Mouse (Mus musculus): ENCODE results near the gene Atxn7l2.

The Atxn7l2 gene

DNA sequence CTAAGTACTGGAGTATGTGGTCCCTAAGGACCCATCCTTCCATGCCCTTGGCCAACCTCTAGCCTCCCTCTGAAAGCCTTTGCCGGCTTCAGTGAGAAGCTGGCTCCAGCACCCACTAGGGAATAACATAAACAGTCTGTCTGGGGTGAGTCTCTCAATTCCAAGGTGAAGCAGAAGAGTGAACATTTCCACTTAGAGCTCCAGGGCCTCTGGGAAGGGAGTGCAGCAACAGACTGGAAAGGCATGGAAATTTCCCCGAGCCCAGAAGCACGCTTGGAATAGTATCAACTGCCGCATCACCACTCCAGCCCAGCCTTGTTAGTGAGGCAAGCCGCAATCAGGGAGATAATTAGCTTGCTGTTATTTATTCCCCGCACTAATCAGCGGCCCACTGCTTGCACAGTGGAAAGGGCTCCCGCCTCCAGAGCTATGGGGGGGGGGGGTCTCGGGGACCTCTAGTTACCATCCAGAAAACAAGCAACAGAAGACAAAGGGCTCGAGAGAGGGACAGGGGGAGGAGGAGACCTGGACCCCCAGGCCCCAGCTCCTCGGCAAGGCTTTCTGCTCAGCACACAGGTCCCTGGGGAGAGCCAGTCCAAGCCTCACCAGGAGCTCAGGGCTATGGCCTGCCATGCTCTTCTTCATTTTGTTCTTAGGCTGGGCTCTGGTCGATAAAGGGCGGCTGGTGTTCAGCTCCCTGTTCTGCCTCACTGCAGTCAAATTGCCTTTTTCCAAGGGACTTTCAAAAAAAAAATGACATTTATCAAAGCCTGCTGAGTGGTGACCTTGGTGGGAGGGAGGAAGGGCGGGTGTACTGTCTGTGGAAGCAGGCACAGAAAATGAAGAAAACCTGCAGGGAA is 35.8 kb downstream of the Atxn7l2 start:
- no peak for DNase-seq

DNA sequence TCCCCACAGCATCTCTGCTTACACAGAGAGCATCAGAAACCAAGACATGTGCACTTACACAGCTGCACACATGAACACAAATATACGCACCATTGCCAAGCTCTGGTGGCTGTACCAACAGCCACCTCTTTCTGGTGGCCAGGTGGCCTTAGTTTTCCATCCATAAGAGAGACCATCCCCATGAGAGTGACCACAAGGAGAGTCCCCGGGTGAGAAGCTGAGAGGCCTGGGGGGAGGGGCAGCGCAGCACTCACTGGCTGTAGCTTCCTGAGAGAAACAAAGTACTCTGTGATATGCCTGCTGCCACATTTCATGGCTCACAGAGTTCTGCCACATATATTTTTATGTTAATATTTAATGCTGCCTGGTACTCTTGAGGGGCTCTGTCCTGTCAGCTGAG is 41.5 kb downstream of the Atxn7l2 start:
- no peak for DNase-seq

DNA sequence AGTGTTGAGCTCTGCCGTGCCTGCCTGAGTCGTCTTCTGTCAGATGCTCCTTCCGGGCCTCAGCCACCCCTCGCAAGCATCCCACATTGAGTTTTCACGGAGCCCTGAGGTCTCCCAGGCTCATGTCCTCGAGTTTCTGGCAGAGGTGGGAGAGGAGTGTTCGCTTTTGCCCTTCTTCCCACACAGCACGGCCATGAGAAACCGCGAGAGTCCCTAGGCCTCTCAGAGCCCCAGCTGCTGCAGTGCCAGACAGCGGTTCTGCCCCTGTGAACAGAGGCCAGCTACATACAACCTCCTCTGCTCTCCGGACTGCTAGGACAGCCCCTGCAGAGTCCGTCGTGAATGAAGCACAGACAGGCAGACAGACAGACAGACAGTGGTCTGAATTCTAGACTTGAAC is 43.2 kb downstream of the Atxn7l2 start:
- no peak for DNase-seq

DNA sequence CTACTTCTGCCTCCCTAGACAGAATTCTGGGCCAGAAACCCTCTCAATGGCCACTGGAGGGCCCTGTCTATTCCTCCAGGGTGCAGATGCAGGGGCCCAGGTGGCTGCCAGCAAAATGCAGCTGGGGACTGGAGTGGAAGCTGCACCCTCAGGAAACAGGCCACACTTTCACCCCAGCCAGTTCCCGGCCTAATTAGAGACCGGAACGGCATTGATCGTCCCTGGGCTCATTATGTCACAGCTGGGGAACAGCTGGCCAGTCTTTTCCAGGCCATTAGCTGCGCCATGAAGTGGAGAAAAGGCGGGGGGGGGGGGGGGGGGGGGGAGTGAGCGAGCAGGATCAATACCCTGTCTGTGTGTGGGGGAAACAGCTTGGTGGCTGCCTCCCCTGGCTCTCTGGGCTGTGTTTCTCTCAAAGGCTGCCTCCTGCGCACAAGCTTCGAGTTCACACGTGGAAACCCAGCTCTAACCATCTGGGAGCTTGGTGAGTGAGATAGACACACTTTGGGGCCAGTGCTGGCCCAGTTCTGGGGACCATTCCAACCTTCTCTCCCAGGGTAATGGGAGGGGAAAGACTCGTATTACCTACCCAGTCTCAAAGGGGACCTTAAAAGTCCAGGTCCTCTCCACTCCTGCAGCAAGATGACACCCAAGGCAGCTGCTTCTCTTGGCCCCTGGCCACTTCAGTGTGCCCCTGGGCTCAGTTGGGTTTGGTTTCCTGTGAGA is 44.1 kb downstream of the Atxn7l2 start:
- peak; percentile 55 for DNase-seq

DNA sequence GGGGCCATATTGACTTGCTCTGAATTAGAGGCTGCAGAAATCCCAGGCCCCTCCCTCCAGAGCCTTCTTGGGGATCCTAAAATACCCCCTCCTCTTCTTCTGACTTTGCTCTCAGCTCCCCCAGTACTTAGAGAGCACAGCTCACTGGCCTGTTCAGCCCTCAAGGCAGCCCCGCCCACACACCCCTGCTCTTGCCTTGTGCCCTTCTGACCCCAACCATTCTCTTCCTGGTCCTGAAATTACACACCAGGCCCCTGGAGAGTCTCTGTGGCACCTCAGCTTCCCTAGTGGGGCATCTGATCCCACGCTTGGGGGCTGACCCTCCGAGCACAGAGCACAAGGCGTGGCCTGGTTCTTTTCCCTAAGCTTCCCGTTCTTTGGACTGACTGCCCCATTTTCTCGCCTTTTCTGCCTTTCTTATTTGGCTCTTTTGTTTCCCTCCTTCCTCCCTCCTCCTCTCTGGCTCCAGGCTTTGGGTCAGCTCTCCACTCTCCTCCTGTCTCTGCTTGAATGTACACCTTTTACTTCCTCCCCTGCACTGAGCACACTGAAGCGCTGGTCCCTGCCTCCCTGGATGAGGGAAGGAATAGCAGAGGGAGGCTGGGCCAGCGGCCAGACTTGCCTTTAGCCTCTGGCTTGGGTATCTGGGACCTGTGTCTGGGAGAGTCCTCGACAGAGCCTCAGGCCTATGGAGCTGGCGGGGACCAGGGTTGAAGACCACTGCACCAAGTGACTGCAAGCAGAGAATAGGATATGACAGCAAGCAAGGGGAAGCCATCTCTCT is 45.0 kb downstream of the Atxn7l2 start:
- DNase-seq, result no peak

DNA sequence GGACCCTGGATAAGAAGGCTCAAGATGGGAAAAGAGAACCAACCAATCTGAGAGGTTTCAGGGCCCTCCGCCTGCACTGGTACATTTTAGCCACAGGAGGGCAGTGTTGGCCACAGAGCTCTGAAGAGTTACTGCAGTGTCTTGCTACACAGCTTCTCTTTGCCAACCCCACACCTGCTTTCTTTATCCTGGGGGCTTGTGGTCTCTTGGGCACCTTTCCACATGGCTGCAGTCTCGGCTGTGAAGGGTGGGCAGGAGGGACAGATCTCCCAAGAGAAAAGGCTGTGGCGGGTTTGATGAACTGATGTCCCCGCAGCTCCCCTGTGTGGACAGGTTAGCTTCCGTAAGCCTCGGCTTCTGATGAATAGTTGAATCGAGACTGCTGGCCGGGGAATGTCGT is 45.9 kb downstream of the Atxn7l2 start:
- peak; percentile 74 for DNase-seq

DNA sequence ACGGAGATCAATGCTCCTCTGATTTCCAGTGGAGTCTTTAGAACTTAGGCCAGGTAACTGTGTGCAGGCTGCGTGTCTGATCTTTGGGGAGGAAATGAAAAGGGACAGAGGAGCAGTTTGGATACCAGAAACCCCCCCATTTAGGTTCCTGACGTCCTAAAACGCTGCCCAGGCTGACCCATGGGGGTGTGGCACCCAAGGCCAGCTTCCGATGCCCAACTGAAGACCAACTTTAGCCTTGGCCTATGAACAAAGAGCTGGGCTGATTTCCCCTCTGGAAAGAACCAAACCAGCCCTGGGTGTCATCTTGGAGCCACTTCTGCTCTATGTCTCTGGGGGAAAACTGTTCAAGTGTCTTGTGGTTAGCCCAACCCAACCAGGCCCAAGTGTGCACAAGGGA is 46.6 kb downstream of the Atxn7l2 start:
- no peak for DNase-seq

DNA sequence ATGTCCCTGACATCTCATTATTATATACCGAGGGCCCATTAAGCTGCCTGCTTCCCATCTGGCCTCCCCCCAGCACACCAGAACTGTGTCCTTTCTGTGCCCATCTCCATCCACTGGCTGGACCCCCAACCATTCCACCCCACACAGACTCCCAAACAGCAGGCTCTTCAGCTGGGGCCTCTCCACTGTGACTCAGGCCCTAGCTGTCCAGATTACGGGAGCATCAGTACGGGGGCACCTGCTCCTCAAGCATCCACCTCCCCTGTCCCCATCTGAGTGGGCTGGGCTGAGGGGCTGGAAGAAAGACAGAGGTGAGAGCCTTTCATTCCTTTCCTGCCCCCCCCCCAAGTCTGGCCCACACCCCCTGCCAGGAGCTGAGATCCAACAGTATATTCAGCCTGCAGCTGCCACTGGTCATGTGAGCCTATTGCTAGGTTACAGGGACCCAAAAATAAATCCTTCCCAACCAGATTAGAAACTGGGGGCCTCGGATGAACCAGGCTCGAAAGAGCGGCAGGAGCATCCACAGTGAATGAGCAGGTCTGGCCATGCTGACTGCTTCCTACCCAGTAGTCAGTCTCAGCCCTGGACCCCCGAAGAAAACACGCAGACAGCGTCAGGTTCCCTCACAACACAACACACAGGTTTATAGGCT is 52.2 kb downstream of the Atxn7l2 start:
- peak; percentile 48 for DNase-seq

DNA sequence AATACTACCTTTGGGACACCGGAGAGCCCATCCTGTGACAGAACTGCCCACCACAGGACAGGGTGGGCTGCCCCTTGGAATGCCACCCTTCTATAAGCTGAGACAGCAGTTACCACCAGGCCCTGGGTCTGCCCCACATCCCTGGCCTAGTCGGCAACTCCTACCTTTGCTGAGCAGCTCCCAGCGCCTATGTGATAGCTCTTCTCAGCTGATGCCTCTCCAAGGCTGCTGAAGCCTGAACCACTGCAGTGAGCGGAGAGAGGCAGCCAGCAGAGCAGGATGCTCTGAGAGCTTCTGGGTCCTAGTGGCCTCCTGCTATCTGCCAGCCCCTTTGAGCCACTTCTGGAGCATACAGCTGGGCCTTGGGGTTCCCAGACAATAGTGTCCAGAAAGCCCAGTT is 56.1 kb downstream of the Atxn7l2 start, which contains the start of gene Gpr61:
Gpr61 (minus strand) TSS at position 227 of the 400 bp plus-strand sequence.
- DNase-seq, result peak; percentile 72

DNA sequence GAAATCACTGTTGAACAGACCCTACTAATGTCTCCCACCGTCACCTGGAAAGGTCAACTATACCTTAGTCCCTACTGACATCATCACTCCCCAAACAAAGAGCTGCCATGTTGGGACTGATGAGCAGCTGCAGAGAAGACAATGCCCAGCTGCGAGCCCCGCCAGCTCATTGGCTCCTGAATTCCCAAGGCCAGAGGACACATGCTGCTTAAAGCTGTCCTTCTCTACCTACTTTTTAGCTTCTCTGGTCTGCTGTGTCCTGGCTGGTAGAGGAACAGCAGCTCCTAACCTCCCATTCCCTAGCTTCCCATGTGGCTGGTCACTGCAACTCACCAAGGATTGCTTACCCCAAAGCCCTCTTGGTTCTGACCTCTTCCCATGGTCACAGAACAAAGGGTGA is 58.4 kb downstream of the Atxn7l2 start:
- no peak for DNase-seq

Measured in right cerebral cortex, postnatal 14 days (tissue).